Mouse (Mus musculus) stomach, postnatal 0 days (tissue): ENCODE measurements around the gene Sh3kbp1.

Experiments
- CTCF ChIP-seq: IDR thresholded peaks from 2 replicates; pipeline ENCODE4 v1.5.1; 2016; ENCODE audit warnings: antibody characterized with exemption, low read depth, mild to moderate bottlenecking, moderate library complexity
- EP300 ChIP-seq: optimal IDR thresholded peaks from 2 replicates; pipeline ENCODE3; 2016; ENCODE audit warnings: antibody characterized with exemption

- no peak for TF ChIP-seq CTCF
- no peak for TF ChIP-seq EP300
Measured at GRCm38 (mm10) chrX:159858126-159858525, 231.1 kb downstream of the Sh3kbp1 start.
